Mouse (Mus musculus): Measurements from ENCODE around the gene Mfsd9. TPM values are rescaled to one million over a fixed set of nuclear protein-coding genes. Genes with fewer than 3 reads are reported as not detected.

The Mfsd9 gene
- polyA plus RNA-seq, 1 experiment from 2014 or later, result 1.4 TPM

DNA sequence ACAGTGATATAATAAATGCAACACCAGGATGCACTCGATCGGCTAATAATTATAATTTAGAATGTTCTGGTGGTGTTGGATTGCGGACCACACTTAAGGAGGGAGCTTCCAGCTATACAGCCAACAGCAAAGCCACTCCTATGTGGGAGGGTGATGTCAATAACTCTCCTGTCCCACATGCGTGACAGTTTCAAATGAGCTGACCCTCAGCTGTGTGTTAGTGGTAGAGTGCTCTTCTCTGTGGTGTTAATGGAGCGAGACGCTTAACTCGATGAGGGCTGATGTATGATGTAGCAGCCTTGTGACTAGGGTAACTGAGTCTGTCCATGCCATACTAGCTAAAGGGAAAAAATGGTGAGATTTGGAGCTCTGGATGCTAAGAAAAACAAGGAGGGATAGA is 7.0 kb downstream of the Mfsd9 start:
- H3K27me3 ChIP-seq, result no peaks in the 10 kb centered on the region
- peaks cover 7% of the 10 kb centered on the region for H3K9me3 ChIP-seq (replicated peaks)
- peaks cover 25% of the 10 kb centered on the region for H3K36me3 ChIP-seq
- no peak for ATAC-seq (replicated peaks; ENCODE audit: insufficient number of reproducible peaks, insufficient read depth, low FRiP score, low read depth)
- H3K4me2 ChIP-seq, result no peak overlapping the region
- H3K9ac ChIP-seq, result no peak overlapping the region
- WGBS, result 90% methylated on average over 7 of the region's 7 CpGs
- H3K4me1 ChIP-seq (replicated peaks), result no peaks in the 10 kb centered on the region
- no peak overlapping the region for H3K27ac ChIP-seq
- no peak overlapping the region for H3K4me3 ChIP-seq

DNA sequence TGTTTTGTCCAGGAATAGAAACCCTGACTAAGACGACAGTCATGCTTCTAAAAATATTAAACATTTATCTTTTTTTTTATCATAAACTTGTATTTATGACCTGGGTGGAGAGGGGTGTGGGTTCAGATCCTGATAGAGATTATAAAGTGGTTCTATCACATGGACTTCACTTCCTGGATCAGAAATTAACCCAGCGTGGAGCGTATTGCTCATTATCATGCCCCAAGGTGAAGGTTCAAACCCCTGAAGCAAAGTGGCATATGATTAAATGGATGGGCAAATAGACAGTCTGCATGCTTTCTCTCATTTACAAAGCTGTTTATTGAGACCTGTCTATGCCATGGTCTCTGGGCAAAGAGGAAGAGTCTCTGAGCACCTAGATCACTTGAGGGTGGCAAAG is 13.7 kb downstream of the Mfsd9 start:
- Histone ChIP-seq H3K9ac (no peak overlapping the region), H3K4me3 (no peak overlapping the region), H3K36me3 (peaks cover 18% of the 10 kb centered on the region), H3K4me1 (replicated peaks) (no peaks in the 10 kb centered on the region), H3K9me3 (replicated peaks) (peaks cover 7% of the 10 kb centered on the region), H3K27me3 (no peaks in the 10 kb centered on the region), H3K27ac (no peak overlapping the region), H3K4me2 (no peak overlapping the region)
- ATAC-seq (replicated peaks; ENCODE audit: insufficient number of reproducible peaks, insufficient read depth, low FRiP score, low read depth), result no peak
- WGBS, result 78% methylated on average over 3 of the region's 3 CpGs

DNA sequence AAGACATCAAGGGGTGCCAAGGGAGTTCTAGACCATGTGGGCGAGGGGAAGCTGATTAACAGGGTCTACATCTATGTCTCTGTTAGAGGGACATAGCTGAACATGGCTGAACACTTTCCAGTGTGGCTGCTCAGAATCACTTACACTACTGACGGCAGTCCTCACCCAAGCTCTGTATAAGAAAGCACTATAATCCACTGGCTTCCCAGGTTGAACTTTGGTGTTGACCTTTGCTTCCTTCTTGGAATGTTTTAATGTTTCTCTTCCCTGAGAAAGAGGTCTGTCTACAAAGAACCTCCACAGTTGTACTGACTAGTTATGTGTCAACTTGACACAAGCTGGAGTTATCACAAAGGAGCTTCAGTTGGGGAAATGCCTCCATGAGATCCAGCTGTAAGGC is 14.4 kb downstream of the Mfsd9 start:
- Histone ChIP-seq H3K4me3 (no peak overlapping the region), H3K36me3 (peaks cover 18% of the 10 kb centered on the region), H3K4me2 (no peak overlapping the region), H3K9me3 (replicated peaks) (peaks cover 7% of the 10 kb centered on the region), H3K9ac (no peak overlapping the region), H3K27me3 (no peaks in the 10 kb centered on the region), H3K4me1 (replicated peaks) (no peaks in the 10 kb centered on the region), H3K27ac (no peak overlapping the region)
- ATAC-seq (replicated peaks; ENCODE audit: insufficient number of reproducible peaks, insufficient read depth, low FRiP score, low read depth), result no peak
- WGBS, result 66% methylated on average over 2 of the region's 2 CpGs

DNA sequence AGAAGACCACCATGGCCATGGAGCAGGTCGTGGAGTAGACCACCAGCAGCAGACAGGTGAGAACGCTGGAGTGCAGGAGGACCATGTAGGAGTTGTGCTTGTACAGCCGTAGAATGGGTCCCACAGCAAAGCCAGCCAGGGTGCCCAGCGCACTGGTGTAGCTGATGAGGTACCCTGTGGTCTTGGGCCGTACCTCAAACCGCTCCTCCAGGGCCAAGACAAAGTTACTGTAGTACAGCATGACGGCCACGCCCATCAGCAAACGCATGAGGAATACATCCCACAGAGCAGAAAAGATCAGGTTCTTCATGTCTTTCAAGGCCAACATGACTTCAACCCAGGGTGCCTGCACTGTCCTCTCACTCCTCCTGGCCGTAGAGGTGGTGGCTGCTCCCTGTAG is 16.4 kb downstream of the Mfsd9 start:
- 88% methylated on average over 10 of the region's 10 CpGs for WGBS
- ATAC-seq (replicated peaks; ENCODE audit: insufficient number of reproducible peaks, insufficient read depth, low FRiP score, low read depth), result no peak
- peaks cover 7% of the 10 kb centered on the region for H3K36me3 ChIP-seq
- H3K4me1 ChIP-seq (replicated peaks), result no peaks in the 10 kb centered on the region
- H3K4me2 ChIP-seq, result no peak overlapping the region
- H3K9ac ChIP-seq, result no peak overlapping the region
- peaks cover 6% of the 10 kb centered on the region for H3K9me3 ChIP-seq (replicated peaks)
- H3K4me3 ChIP-seq, result no peak overlapping the region
- no peaks in the 10 kb centered on the region for H3K27me3 ChIP-seq
- H3K27ac ChIP-seq, result no peak overlapping the region

DNA sequence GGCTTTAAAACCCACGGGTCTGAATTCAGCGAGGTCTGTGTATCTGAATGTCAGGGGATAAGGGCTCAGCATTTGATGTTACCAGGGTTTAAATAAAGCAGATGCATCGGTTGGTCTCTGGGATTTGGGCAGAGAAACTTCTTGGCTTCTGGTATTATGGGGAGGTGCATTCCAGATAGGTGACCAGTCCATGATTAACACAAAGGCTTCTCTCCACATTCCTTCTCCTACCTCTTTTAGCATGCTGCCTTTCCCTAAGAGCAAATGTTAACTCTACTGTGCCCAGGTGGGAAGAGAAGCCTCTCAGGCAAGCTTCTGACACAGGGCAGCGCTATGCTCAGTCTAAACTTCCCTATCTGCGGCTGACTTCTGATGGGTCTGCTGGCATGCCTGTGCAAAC is 17.3 kb downstream of the Mfsd9 start:
- Histone ChIP-seq H3K27me3 (no peaks in the 10 kb centered on the region), H3K4me3 (no peak overlapping the region), H3K27ac (no peak overlapping the region), H3K9ac (no peak overlapping the region), H3K4me2 (no peak overlapping the region), H3K4me1 (replicated peaks) (no peaks in the 10 kb centered on the region), H3K36me3 (no peaks in the 10 kb centered on the region; the same call in 1 of the 2 replicates), H3K9me3 (replicated peaks) (no peaks in the 10 kb centered on the region)
- WGBS, result 74% methylated on average over 5 of the region's 5 CpGs
- ATAC-seq (replicated peaks; ENCODE audit: insufficient number of reproducible peaks, insufficient read depth, low FRiP score, low read depth), result no peak

DNA sequence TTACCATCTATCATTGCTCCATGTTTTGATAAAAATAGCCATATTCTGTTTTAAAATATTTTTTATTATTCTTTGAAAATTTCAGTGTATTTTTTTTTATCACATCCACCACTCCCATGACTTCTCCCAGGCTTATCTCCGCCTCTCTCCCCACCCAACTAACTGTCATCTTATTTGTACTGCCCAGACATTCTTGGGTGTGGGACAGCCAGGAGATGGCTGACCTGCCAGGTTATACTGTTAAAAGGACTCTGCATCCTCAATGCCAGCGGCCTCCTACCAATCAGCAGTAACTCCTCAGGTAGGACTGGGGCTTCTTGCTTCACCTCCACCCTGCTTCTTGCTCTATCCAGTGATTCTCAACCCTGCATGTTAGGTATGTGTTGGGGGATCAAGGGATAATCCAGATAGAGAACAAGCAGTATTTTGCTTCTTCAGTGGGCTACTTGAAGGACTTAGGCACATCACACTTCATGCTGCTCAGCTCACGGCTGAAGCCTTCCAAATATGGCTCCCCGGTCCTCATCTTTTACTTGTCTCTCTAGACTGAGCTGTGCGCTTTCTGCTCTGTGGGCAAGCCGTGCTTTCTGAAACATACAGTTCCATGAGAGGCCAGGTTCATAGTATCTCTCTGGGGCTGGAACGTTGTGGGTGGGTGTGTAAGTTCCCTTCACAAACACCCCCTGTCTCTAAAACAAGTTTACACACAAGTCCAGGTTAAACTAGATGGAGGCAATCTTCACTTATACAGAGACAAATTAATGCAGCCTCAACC is 19.1 kb downstream of the Mfsd9 start:
- Histone ChIP-seq H3K4me3 (no peak overlapping the region), H3K36me3 (no peaks in the 10 kb centered on the region; the same call in 1 of the 2 replicates), H3K9ac (no peak overlapping the region), H3K4me2 (no peak overlapping the region), H3K4me1 (replicated peaks) (no peaks in the 10 kb centered on the region), H3K27me3 (no peaks in the 10 kb centered on the region), H3K27ac (no peak overlapping the region), H3K9me3 (replicated peaks) (no peaks in the 10 kb centered on the region)
- 80% methylated on average over 7 of the region's 7 CpGs for WGBS
- no peak for ATAC-seq (replicated peaks; ENCODE audit: insufficient number of reproducible peaks, insufficient read depth, low FRiP score, low read depth)

DNA sequence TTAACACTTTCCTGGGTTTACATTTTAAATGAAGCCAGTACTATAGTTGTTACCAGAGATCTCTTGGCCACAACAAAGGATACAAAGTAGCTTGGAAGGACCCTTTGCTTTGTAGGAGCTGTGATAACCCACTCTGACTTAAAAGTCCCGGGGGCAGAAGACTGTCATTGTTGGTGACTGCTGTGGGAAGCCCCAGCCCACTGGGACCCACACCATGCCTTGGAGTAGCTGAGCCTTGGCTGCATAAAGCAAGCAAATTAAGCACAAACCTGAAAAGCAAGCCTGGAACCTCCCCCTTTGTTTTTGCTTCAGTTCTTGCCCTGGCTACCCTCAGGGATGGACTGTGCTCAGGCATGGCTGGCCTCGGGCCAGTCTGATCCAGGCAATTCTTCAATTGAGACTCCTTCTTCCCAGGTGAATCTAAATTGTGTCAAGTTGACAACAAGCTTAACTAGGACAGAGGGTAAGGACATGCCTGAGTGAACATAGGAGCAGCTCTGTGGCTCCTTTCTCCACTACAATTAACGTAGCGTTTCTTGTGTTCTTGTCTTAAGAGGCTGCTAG is 21.1 kb downstream of the Mfsd9 start:
- no peak for ATAC-seq (replicated peaks; ENCODE audit: insufficient number of reproducible peaks, insufficient read depth, low FRiP score, low read depth)
- H3K9ac ChIP-seq, result no peak overlapping the region
- no peak overlapping the region for H3K27ac ChIP-seq
- WGBS, result 68% methylated on average over 4 of the region's 4 CpGs
- H3K4me3 ChIP-seq, result no peak overlapping the region
- no peaks in the 10 kb centered on the region; the same call in 1 of the 2 replicates for H3K36me3 ChIP-seq
- no peaks in the 10 kb centered on the region for H3K9me3 ChIP-seq (replicated peaks)
- H3K4me2 ChIP-seq, result no peak overlapping the region
- no peaks in the 10 kb centered on the region for H3K27me3 ChIP-seq
- no peaks in the 10 kb centered on the region for H3K4me1 ChIP-seq (replicated peaks)

DNA sequence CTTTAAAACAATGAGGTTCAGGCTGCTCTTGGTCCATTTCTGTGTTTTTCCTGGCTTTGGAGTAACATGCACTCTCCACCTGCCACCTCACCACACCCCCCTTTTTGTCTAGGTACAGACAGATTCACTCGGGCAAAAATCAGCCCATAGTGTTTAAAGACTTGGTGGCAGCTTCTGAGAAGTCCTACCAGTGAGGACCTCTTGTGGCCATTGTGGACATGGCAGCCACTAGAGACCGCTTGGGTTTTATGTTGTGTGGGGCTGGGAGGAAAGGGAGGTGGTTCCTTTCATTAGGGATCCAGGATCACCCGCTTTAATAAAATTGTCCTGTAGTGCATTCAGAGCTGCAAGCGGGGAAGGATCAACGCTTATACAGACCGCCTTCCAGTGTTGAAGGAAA is 21.9 kb downstream of the Mfsd9 start:
- Histone ChIP-seq H3K9ac (no peak overlapping the region), H3K4me3 (no peak overlapping the region), H3K4me2 (no peak overlapping the region), H3K9me3 (replicated peaks) (no peaks in the 10 kb centered on the region), H3K4me1 (replicated peaks) (no peaks in the 10 kb centered on the region), H3K36me3 (no peaks in the 10 kb centered on the region; the same call in 1 of the 2 replicates), H3K27me3 (no peaks in the 10 kb centered on the region), H3K27ac (no peak overlapping the region)
- no peak for ATAC-seq (replicated peaks; ENCODE audit: insufficient number of reproducible peaks, insufficient read depth, low FRiP score, low read depth)
- WGBS, result 31% methylated on average over 6 of the region's 6 CpGs

DNA sequence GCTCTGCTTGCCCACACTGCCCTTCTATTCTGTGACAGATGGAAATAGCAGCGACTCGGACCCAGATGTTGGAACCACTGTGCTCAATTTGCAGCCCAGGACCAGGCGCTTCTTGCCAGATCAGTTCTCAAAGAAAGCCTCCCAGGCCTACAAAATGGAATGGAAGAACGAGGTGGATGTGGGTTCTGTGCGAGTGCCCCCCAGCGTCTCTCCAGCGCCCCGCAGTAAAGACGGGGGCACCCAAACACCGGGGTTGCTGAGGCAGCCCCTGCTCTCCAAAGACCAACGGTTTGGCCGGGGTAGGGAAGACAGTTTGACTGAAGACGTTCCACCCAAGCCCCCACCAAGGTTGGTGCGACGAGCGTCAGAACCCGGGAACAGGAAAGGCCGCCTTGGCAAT is 22.9 kb downstream of the Mfsd9 start:
- H3K4me1 ChIP-seq (replicated peaks), result no peaks in the 10 kb centered on the region
- H3K4me3 ChIP-seq, result no peak overlapping the region
- H3K9me3 ChIP-seq (replicated peaks), result no peaks in the 10 kb centered on the region
- H3K27me3 ChIP-seq, result no peaks in the 10 kb centered on the region
- no peaks in the 10 kb centered on the region for H3K36me3 ChIP-seq
- H3K9ac ChIP-seq, result no peak overlapping the region
- H3K27ac ChIP-seq, result no peak overlapping the region
- ATAC-seq (replicated peaks; ENCODE audit: insufficient number of reproducible peaks, insufficient read depth, low FRiP score, low read depth), result no peak
- H3K4me2 ChIP-seq, result no peak overlapping the region
- 80% methylated on average over 18 of the region's 18 CpGs for WGBS

DNA sequence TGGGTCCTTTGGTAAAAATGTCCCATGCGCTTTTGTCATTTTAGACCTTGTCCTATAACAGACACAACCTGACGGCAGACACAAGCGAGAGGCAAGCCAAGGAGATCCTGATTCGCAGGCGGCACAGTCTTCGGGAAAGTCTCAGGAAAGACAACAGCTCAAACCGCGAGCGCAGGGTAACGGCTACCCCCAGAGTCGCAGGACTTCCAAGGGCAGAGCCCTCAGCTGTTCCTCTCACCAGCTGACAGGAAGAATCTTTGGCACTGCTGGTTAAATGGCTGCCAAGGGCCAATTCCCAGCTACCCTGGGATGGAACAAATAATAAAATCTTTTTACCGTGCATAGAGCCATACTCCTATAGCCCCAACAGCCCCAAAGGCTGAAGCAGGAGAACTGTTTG is 25.0 kb downstream of the Mfsd9 start:
- no peak overlapping the region for H3K27ac ChIP-seq
- ATAC-seq (replicated peaks; ENCODE audit: insufficient number of reproducible peaks, insufficient read depth, low FRiP score, low read depth), result no peak
- no peaks in the 10 kb centered on the region for H3K36me3 ChIP-seq
- H3K4me1 ChIP-seq (replicated peaks), result no peaks in the 10 kb centered on the region
- 85% methylated on average over 12 of the region's 12 CpGs for WGBS
- H3K9ac ChIP-seq, result no peak overlapping the region
- H3K4me3 ChIP-seq, result no peak overlapping the region
- no peaks in the 10 kb centered on the region for H3K27me3 ChIP-seq
- H3K4me2 ChIP-seq, result no peak overlapping the region
- H3K9me3 ChIP-seq (replicated peaks), result no peaks in the 10 kb centered on the region

DNA sequence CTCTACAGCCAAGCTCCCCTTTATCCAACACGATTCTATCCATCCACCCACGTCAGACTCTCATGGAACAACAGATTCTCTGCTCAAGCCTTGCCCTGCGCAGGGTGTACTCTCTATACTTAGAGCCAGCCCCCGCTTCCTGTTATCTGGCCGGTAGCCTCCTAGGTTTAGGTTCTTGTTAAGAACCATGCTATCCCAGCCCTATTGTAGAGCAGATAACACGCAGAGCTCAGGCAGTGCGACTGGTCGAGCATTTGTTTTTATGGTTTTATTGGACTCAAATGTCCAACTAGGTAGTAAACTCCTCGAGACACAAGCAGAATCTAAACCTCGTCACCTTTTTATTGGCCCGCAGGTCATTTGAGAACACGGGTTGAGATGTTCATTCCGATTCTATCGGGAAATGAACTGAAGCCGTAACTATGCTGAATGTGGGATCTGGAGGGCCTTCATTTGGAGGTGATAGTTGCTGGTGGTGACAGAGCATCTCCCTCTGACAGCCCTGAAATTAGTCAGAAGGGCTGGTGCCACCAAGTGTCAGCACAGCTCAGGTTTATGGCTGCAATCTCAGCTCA is 25.7 kb downstream of the Mfsd9 start:
- no peaks in the 10 kb centered on the region for H3K36me3 ChIP-seq
- ATAC-seq (replicated peaks; ENCODE audit: insufficient number of reproducible peaks, insufficient read depth, low FRiP score, low read depth), result no peak
- H3K27me3 ChIP-seq, result no peaks in the 10 kb centered on the region
- no peak overlapping the region for H3K9ac ChIP-seq
- H3K4me1 ChIP-seq (replicated peaks), result no peaks in the 10 kb centered on the region
- no peak overlapping the region for H3K27ac ChIP-seq
- WGBS, result 71% methylated on average over 15 of the region's 15 CpGs
- no peak overlapping the region for H3K4me3 ChIP-seq
- no peak overlapping the region for H3K4me2 ChIP-seq
- H3K9me3 ChIP-seq (replicated peaks), result no peaks in the 10 kb centered on the region

DNA sequence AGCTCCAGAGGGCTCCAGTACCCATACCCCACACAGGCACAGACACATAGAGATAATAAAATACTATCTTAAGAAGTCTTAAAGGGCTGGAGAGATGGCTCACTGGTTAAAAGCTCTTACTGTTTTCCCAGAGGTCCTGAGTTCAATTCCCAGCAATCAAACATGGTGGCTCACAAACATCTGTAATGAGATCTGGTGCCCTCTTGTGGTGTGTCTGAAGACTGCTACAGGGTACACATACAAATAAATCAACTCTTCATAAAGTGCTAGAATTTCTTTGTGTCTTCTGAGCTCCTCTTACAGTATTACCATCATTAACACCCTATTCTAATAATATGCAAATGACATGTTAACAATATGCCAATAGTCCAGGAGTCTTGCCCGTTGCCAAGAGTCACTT is 26.4 kb downstream of the Mfsd9 start:
- 82% methylated on average over 1 of the region's 1 CpGs for WGBS
- no peak for ATAC-seq (replicated peaks; ENCODE audit: insufficient number of reproducible peaks, insufficient read depth, low FRiP score, low read depth)
- H3K4me3 ChIP-seq, result no peak overlapping the region
- no peak overlapping the region for H3K9ac ChIP-seq
- no peak overlapping the region for H3K27ac ChIP-seq
- H3K4me2 ChIP-seq, result no peak overlapping the region
- H3K4me1 ChIP-seq (replicated peaks), result no peaks in the 10 kb centered on the region
- H3K36me3 ChIP-seq, result no peaks in the 10 kb centered on the region
- H3K9me3 ChIP-seq (replicated peaks), result no peaks in the 10 kb centered on the region
- no peaks in the 10 kb centered on the region for H3K27me3 ChIP-seq
